Mouse (Mus musculus): Measurements from ENCODE around the gene Pqlc2.

- TF ChIP-seq POLR2A (IDR thresholded peaks at IDR 0.05; ENCODE audit: insufficient read length, low read depth), result no peak
- TF ChIP-seq SRF (IDR thresholded peaks at IDR 0.05; ENCODE audit: control insufficient read depth, insufficient read length, low read depth), result no peak
- no peak for TF ChIP-seq E2F4 (IDR thresholded peaks at IDR 0.05; ENCODE audit: insufficient read depth)
- no peak for TF ChIP-seq USF1 (IDR thresholded peaks at IDR 0.05; ENCODE audit: low read depth)
- TF ChIP-seq MYOD1 (IDR thresholded peaks at IDR 0.05; ENCODE audit: control insufficient read depth in 1 of 3, insufficient read length in 2 of 3, low read depth in 2 of 3), result no peak
- TF ChIP-seq CEBPB (IDR thresholded peaks at IDR 0.05; ENCODE audit: insufficient read depth, poor library complexity, severe bottlenecking), result no peak
- TF ChIP-seq MAX (IDR thresholded peaks at IDR 0.05; ENCODE audit: low read depth), result no peak
- TF ChIP-seq MYOG (IDR thresholded peaks at IDR 0.05; ENCODE audit: control insufficient read depth in 1 of 3, insufficient read depth in 1 of 3, insufficient read length in 2 of 3, low read depth in 2 of 3), result no peak
Measured at GRCm38 (mm10) chr4:139274573-139274972, 35.9 kb downstream of the Pqlc2 start.

Data from myocyte (in vitro differentiated cells).